Mouse (Mus musculus) frontal cortex, postnatal 10 days (tissue): ENCODE measurements around the gene 1810037I17Rik.

Source experiments
- DNase-seq, 2 experiments: peaks; one replicate each; pipeline ENCODE4 v3.0.0; 2022; ENCODE audit warnings: low spot score in 2 of 2, mixed read lengths in 1 of 2

1810037I17Rik gene

DNA sequence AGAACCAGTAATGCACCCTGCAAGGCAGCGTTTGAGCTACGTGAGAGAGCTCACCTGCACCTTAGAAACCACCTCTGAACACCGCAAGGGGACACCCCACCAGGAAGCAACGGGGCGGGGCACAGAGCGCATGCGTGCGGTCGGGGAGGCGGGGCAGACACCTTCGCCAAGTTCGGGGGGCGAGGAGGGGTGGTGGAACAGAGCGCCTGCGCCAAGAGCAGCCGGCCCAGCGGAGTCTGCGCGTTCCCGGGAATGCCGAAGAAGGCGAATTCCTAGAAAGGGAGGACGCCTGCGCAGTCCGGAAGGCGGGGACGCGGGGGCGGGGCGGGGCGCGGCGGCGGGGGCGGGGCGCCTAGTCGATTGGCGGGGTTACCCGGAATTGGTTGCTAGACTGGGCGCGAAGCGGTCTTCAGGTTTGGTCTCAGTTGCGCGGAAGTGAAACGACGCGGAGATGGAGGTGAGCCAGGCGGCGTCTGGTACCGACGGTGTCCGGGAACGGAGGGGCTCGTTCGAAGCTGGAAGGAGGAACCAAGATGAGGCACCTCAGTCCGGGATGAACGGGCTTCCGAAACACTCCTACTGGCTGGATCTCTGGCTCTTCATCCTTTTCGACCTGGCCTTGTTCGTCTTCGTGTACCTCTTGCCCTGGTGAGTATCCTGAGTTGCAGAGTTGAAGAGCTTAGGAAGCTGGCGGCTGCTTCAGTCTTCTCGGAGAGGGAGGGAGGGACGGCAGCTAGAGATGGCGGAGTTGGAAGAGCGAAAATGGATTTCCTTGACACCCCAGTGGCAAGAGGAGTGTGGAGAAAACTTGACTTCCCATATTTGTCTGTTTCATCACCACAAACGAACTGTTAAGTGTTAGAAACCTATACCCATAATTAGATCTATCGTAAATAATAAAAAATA, at the start of gene 1810037I17Rik:
1810037I17Rik (plus strand) TSS at position 195 of the 906 bp plus-strand sequence.
- DNase-seq, result peak; percentile 92 to 95

GRCm38 (mm10) chr3:122876870-122877269, 47.1 kb upstream of the 1810037I17Rik start:
- no peak for DNase-seq

DNA sequence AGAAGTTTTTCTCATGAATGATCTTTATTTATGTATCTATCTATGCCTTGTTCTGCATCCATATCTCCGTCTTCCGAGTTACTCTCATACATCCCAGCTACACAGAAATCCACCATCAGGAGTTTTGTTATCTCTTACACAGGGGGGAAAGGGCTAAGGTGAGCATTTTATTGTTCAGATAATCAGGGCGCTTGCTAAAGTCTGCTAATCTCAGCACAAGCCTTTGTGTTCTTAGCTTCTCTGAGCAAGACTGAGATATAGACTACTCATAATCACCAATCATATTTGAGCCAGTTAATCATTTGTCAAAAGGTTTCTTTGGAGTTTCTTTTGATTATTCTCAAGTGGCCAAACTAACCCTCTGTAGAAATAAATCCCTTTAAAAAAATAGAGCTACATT, 46.5 kb upstream of the 1810037I17Rik start:
- DNase-seq, result no peak

- DNase-seq, result no peak
These were observed 45.2 kb upstream of the 1810037I17Rik start for GRCm38 (mm10) chr3:122878705-122879315.

DNA sequence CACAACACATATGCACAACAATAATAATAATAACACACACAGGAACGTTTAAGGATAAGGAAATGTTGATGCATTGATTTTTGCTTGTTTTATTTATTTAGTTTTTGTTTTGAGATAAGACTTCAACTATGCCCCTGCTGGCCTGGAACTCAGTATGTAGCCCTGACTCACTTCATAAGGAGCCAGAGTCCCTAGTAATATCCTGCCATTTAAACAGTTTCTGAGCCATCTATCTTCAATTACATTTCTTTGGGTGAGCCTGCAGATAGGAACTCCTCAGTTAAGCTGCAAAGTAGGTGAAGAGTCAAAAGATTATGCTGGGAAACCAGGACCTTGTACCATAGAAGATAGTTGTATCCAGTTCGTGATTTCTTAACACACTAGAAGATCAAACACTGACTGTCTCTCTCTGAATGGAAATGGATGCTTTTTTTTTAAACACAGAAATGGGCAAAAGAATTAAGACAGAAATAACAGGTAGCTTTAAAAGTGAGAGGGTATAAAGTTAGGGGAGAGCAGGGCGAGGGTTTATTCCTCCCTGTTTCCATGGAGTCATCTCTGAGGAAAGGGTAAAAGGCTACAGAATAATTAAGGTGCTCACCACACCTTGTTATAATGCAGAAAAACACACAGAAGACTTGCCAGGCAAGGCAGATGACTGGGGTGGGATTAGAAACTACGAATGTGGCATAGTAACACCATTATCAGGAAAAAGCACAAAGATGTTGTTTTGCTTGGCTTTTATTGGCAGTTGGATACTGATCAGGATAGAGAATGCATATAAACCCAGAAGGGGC, 36.3 kb upstream of the 1810037I17Rik start:
- DNase-seq, result no peak

GRCm38 (mm10) chr3:122888371-122888819, 35.6 kb upstream of the 1810037I17Rik start:
- no peak for DNase-seq

- no peak for DNase-seq
These were observed 29.2 kb upstream of the 1810037I17Rik start, which contains the start of gene Fabp2 for GRCm38 (mm10) chr3:122894772-122895171. Fabp2 (plus strand) TSS chr3:122895072.

DNA sequence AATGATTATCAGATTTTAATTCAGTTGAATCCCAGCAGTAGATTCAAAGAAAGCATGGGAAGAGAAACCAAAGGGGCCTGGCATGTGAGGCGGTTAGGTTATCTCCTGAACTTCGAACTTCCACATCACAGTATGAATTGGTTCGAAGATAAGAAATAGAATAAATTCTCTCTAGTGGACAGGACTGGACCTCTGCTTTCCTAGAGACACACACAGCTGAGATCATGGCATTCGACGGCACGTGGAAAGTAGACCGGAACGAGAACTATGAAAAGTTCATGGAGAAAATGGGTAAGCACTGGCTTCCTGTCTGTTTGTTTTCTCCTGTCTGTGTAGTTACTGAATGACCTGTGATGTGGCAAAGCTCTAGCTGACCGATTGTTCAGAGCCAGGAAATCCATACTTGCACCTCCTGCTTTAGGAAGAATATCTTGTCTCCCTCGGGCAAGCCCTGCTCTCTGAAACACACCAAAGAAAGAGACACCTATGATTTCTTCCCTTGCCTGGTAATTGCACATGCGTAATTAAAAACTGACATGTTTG, 28.7 kb upstream of the 1810037I17Rik start:
- no peak for DNase-seq

DNA sequence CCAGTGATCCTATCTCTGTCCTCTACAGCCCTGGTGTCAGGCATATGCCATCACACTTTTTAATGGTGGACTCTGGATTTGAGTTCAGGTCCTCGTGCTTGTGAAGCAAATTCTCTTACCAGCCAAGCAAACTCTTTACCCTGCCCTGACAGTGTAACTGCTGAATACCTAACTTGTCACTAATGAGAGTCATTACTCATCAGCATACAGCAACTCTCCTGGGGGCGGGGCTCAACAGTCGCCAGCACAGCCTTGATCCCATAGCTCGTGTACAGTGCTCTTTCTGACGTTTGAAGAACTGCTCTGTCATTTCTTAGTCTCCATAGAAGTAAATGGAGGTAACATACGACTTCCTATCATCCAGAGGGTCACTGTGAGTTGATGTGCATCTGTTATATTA, 25.7 kb upstream of the 1810037I17Rik start:
- DNase-seq, result no peak

DNA sequence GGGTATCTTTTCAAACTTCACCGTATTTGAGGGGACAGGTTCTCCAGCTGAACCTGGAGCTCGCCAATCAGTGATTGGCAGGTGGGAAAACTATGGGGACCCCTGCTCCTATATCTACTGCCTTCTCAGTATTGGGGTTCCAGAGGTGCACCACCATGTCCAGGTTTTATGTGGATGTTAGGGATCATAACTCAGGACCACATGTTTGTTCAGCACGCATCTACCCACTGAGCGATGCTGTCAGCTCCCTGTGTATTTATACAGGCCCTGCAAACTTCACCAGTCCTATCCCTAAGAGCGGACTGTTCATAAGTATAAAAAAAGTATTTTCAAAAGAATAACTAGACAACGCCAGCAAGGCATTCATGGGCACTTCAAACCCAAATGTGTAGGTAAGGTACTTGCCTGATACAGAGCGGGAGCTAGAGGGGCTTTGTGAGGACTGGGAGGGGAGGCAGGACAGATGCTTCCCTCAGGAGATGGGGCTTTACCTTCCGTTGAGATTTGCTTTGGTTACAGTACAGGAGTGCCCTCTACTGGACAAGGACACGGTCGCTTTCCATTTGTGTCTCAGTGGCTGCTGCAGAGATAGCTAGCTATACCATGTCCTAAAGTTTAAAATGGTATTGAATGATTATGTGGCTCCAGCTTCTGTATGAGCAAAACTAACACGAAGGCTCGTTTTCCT, 20.1 kb upstream of the 1810037I17Rik start:
- peak in 1 of 2 experiments; percentile 35 for DNase-seq

DNA sequence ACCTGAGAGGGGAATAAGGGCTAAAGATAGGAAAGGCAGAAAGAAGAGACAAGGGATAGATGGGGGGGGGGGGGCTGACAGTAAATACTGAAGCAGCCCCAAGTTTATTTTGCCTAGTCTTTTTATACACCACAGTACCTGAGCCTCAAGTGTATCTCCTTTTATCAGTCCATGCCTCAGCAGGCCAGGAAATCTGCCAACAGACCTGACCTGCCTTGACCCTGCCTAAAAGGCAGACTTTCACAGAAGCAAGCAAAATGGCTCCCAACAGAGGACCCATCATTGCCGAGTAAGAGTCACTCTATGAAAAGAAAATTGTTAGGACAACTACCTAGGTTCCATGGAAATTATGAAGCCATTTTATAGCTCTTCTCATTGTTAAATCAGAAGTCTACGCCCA, 16.2 kb upstream of the 1810037I17Rik start:
- no peak for DNase-seq

DNA sequence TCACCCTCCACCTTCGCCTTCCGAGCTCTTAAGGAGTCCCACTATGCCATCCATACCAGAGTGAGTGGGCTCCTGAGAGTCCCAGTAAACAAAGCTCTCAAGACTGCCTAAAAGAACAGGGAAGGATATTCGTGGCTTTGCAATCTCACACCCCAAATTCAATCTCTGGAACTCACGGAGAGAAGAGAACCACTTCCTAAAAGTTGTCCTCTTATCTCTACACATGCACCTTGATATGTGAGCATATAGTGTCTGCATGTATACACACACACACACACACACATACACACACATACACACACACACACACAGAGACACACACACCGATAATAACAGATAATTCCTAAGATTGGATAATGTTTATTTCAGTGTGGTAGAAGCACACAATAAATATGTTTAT, 8.5 kb upstream of the 1810037I17Rik start:
- no peak for DNase-seq

DNA sequence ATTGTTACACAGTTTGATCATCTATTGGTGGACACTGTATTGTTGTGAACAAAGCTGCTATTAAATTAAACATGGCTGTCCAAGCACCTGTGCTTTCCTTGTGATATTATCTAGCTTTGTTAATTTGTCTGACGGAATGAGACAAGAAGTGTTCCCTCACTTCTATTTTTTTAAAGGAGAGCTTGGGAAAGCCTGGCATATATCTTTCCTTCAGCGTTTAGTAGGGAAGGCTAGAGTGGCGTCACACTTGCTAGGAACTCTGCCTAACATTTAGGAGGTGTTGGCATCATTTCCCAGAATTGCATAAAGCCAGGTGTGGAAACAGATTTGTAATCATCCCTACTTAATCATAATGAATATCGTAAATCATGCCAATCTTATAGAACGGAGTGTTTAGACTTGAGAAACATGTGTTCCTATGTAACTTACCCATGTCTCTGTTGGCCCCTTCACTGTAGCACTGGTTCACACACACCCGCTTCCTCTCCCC, 7.8 kb upstream of the 1810037I17Rik start:
- DNase-seq, result no peak

GRCm38 (mm10) chr3:122918672-122919071, 5.3 kb upstream of the 1810037I17Rik start:
- DNase-seq, result no peak

DNA sequence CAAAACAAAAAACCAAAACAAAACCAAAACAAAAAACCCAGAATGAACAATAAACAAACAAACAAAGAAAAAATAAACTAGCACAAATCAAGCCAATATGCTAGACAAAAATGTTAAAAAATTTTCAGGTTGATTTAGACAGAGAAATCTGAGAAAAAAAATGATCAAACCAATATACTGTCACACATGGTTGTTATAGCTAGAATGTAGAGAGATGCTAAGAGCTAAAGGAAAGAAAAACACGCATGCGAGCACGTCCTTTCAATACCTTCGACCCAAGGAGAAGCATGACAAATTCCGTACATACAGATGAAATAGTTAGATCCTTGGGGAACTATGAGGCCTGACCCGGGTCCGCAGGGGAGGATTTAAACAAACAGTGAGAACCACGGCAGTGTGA, 4.7 kb upstream of the 1810037I17Rik start, which contains the start of gene Gm10959:
Gm10959 (minus strand) TSS at position 101 of the 400 bp plus-strand sequence.
- DNase-seq, result no peak

GRCm38 (mm10) chr3:122920572-122921435, 3.2 kb upstream of the 1810037I17Rik start:
- DNase-seq, result no peak

DNA sequence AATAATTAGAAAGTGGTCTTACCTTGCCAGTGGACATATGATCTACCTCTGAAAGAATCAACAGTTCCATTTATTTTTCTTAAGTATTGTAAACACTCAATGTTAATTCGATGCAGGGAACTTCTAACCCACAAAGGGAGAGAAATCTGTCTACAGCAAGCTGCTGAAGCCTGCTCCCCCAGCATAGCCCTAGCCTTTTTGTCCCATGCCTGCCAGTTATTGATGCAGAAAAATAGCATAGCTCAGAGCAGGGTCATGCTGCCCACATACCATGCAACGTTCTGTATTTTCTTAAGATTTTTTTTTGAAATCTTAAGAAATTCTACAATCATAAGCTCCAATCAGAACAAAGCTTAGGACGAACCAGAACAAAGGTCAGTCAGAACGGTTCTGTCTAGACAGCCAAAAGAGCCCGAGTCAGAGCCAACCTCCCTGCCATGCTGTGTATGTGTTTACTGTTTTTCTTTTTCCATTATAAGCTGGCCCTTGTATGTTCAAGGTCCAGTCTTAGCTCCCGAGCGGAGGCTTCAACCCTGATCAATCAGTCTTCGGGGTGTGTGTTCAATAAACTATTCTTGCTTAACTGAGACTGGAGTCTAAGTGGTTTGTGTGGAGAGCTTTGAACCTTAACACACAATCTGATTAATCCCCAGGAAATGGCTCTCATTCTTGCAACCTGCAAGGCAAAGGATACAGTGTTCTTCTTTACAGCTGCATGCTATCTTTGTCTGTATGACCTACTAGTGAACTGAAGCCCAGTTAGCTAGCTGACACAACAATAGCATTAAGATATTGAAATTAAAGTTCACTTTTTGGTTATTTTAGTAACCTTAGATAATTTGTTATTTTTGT, 2.1 kb upstream of the 1810037I17Rik start:
- DNase-seq, result no peak

DNA sequence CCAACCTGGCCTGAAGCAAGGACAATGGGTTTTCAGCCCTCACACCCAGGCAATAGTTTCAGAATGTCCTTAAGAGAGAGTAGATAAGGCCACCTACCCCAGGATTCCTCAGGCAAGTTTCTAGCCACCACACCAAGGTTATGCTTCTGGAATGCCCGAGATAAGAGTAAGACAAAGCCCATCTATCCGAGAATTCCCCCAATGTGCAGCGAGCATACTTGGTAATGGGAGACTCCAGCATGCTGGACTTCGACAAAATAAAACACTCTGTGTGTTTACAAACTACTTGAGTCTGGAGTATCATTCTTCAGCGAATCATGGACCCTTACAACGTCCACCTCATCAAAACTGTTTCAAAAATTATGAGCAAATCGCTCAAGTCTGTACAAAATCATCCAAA, 856 bp upstream of the 1810037I17Rik start:
- DNase-seq, result no peak

DNA sequence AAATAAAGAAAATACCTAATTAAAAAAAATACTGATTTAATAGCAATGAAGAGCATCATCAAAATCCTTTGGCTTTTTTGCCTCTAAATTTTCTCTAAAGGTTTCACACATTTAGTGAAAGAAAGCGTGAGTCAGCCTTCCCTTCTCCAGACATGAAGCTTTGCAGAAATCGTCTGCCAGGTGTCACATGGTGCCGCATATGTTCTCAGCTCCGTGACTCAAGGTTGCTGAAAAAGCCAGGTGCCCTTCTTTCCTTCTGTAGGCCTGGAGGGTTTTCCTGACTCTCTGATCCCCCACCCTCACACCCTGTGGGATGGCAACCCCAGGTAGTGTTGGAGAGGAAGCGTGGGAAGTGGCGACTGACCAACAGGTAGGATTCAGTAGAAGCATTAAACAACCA, 5.7 kb downstream of the 1810037I17Rik start:
- DNase-seq, result no peak
